In genomic region chr14:74889304-74889703, GRCm38 (mm10) we compare ENCODE assay signal across 24 mouse cellular contexts.
"Had no signal": no experiment of that assay in that cellular context is flagged by ENCODE, and none has a peak within 500 bp of the region (broad histone marks: within the 10 kb centered on the region; RNA-seq: fewer than 3 reads in every experiment).

No protein-coding gene starts in this region.

- H3K4me3 ChIP-seq: heart, embryonic 10.5 days; heart, embryonic 12.5 days; hindbrain, embryonic 10.5 days; hindbrain, embryonic 12.5 days; kidney, embryonic 15.5 days; limb, embryonic 10.5 days; limb, embryonic 12.5 days had no signal

- H3K4me2 ChIP-seq: heart, embryonic 12.5 days; hindbrain, embryonic 12.5 days; hindbrain, embryonic 14.5 days; kidney, embryonic 15.5 days; limb, embryonic 12.5 days had no signal

- H3K9ac ChIP-seq: forebrain, postnatal 0 days; heart, embryonic 12.5 days; hindbrain, embryonic 12.5 days; hindbrain, embryonic 14.5 days; kidney, embryonic 15.5 days; limb, embryonic 12.5 days had no signal

- H3K27ac ChIP-seq: heart, embryonic 10.5 days; hindbrain, embryonic 10.5 days; hindbrain, embryonic 12.5 days; hindbrain, embryonic 14.5 days; kidney, embryonic 15.5 days; kidney, postnatal 0 days; limb, embryonic 10.5 days; limb, embryonic 12.5 days had no signal

- H3K36me3 ChIP-seq: heart, embryonic 10.5 days; heart, embryonic 12.5 days; hindbrain, embryonic 10.5 days; hindbrain, embryonic 12.5 days; kidney, embryonic 15.5 days; limb, embryonic 10.5 days; limb, embryonic 12.5 days had no signal

- ATAC-seq: forebrain, postnatal 0 days; hindbrain, embryonic 16.5 days; intestine, embryonic 16.5 days had no signal

- DNase-seq: forebrain, postnatal 0 days; gastrocnemius, postnatal 14 days; gastrocnemius, postnatal 36 days; heart, adult 18-20 months; heart, postnatal 10 days; heart, postnatal 4 days; kidney, adult 11 months; kidney, adult 2 months; kidney, adult 9 months; kidney, postnatal 14 days; kidney, postnatal 36 days; layer of hippocampus, adult 9-11 months; layer of hippocampus, postnatal 36 days had no signal

- H3K9me3 ChIP-seq: heart, embryonic 10.5 days; heart, embryonic 12.5 days; hindbrain, embryonic 10.5 days; hindbrain, embryonic 12.5 days; kidney, embryonic 15.5 days; limb, embryonic 10.5 days; limb, embryonic 12.5 days had no signal

- H3K27me3 ChIP-seq: heart, embryonic 12.5 days; hindbrain, embryonic 12.5 days; kidney, embryonic 15.5 days; limb, embryonic 12.5 days had no signal
